Mouse (Mus musculus): ENCODE data around the gene Itfg2. TPM values are rescaled to one million over a fixed set of nuclear protein-coding genes. Genes with fewer than 3 reads are reported as not detected.

Gene Itfg2
- 16.8 and 17.9 TPM in 2 replicates for total RNA-seq (2012; rRNA removed)
- total RNA-seq (2014; rRNA removed): 5.3 and 8.0 TPM in 2 replicates
- 45.1 and 45.3 TPM in 2 replicates for polyA plus RNA-seq (2012; ENCODE audit: insufficient read length, low read depth)

DNA sequence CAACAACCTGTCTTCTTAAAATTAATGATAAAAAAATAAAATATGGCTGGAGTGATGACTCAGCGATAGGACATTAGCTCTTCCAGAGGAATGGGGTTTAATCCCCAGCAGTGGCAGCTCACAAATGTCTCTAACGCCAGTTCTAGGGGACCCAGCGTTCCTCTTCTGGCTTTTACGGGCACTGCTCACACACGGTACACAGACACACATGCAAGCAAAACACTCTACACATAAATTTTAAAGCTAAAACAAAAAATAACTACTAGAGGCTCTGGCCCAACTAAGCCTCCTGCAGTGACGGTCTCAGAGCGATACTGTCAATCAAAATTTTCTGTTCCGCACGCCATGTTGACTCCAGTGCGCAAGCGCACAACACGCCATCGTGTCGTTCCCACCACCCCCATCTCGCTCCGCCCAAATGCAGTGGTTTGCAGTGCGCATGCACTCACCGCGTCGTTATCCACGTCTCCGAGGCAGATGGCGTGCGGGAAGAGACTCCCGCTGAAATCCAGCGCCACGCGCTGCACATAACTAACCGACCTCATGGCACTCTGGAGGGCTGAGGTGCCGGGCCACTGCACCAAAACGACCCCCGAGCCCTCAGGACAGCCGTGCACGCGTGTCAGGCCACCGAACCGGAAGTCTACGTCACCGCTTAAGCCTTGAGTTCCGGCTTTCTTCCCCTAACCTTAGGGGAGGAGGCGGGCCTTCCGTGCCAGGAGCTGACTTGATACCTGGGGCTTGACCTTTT is at the start of gene Itfg2:
Gene Itfg2 (minus strand): TSS at position 663 of the 751 bp plus-strand sequence.
- Histone ChIP-seq H3K36me3 (replicated peaks in 1 of 2; ENCODE audit: control insufficient read depth in 1 of 2, insufficient read depth in 1 of 2, low read length in 1 of 2) (peaks cover 4 to 44% of the 10 kb centered on the region in 2 experiments), H3K27ac (ENCODE audit: insufficient read depth, low read depth) (peak within 1 kb of the TSS; percentile 80), H3K4me3 (replicated peaks in 1 of 3; ENCODE audit: low read depth in 2 of 3, low read length in 2 of 3, poor library complexity in 1 of 3) (peak within 1 kb of the TSS; percentile 62 to 91 (median 72)), H3K4me1 (ENCODE audit: control insufficient read depth in 1 of 2, insufficient read depth in 2 of 2) (peaks cover 0 to 16% of the 10 kb centered on the region in 2 experiments; a peak in 2 of 4 replicates), H3K79me2 (replicated peaks; ENCODE audit: control insufficient read depth, extremely low read depth, insufficient read depth, poor library complexity, severe bottlenecking) (peaks cover 21% of the 10 kb centered on the region), H3K9me3 (replicated peaks; ENCODE audit: low read length) (no peaks in the 10 kb centered on the region), H3K27me3 (replicated peaks) (no peaks in the 10 kb centered on the region), H3K4me2 (ENCODE audit: insufficient read depth, low read depth, poor library complexity, severe bottlenecking) (peak within 1 kb of the TSS; percentile 100), H3K9ac (ENCODE audit: insufficient read depth, low read depth) (peak within 1 kb of the TSS; percentile 94)
- TF ChIP-seq IRF4 (IDR thresholded peaks at IDR 0.05; ENCODE audit: low read depth, low read length) (peak; percentile 11; the same call in 1 of the 2 replicates), PAX5 (IDR thresholded peaks at IDR 0.05; ENCODE audit: low read length) (no peak), TCF12 (IDR thresholded peaks at IDR 0.05; ENCODE audit: low read depth, low read length) (peak; percentile 82), MAFK (IDR thresholded peaks at IDR 0.05; ENCODE audit: insufficient replicate concordance, low read length) (peak; percentile 76), NELFE (IDR thresholded peaks at IDR 0.05; ENCODE audit: low read depth, low read length) (peak; percentile 81), TBP (conservative IDR thresholded peaks at IDR 0.05; ENCODE audit: low read depth, low read length) (peak; percentile 77), ZMIZ1 (IDR thresholded peaks at IDR 0.05; ENCODE audit: low read depth, low read length) (no peak; the same call in 1 of the 2 replicates), BHLHE40 (IDR thresholded peaks at IDR 0.05; ENCODE audit: low read depth, low read length) (peak; percentile 78), POLR2AphosphoS2 (IDR thresholded peaks at IDR 0.05; ENCODE audit: low read depth, low read length) (peak; percentile 93), USF1 (IDR thresholded peaks at IDR 0.05; ENCODE audit: low read depth, low read length) (no peak), JUN (IDR thresholded peaks at IDR 0.05; ENCODE audit: insufficient read depth, low read depth, low read length) (peak; percentile 24; the same call in 1 of the 2 replicates), EP300 (IDR thresholded peaks at IDR 0.05; ENCODE audit: low read length) (no peak), E2F4 (IDR thresholded peaks at IDR 0.05; ENCODE audit: insufficient replicate concordance, low read depth, low read length) (no peak), ZKSCAN1 (IDR thresholded peaks at IDR 0.05; ENCODE audit: borderline replicate concordance, low read depth, low read length) (no peak), MAZ (IDR thresholded peaks at IDR 0.05; ENCODE audit: low read depth, low read length) (no peak), SIN3A (IDR thresholded peaks at IDR 0.05; ENCODE audit: low read length) (peak; percentile 49; the same call in 1 of the 2 replicates), MXI1 (IDR thresholded peaks at IDR 0.05; ENCODE audit: low read depth, low read length) (no peak; the same call in 1 of the 2 replicates), NRF1 (IDR thresholded peaks at IDR 0.05; ENCODE audit: low read depth, low read length) (peak; percentile 94), ELF1 (IDR thresholded peaks at IDR 0.05; ENCODE audit: low read depth, low read length) (peak; percentile 89), MAX (IDR thresholded peaks at IDR 0.05; ENCODE audit: low read length) (peak; percentile 92), CHD1 (IDR thresholded peaks at IDR 0.05; ENCODE audit: low read depth, low read length) (no peak), UBTF (IDR thresholded peaks at IDR 0.05; ENCODE audit: low read depth, low read length) (no peak), USF2 (conservative IDR thresholded peaks at IDR 0.05; ENCODE audit: low read depth, low read length) (no peak), KAT2A (IDR thresholded peaks at IDR 0.05; ENCODE audit: insufficient replicate concordance, low read length) (peak; percentile 43; the same call in 1 of the 2 replicates), ZNF384 (IDR thresholded peaks at IDR 0.05; ENCODE audit: low read depth, low read length) (no peak), MEF2A (IDR thresholded peaks at IDR 0.05; ENCODE audit: borderline replicate concordance, low read depth, low read length) (no peak), JUND (conservative IDR thresholded peaks at IDR 0.05; ENCODE audit: low read depth, low read length) (0 out of 2 replicates have a peak, but pooled peaks have one; percentile 28), HCFC1 (IDR thresholded peaks at IDR 0.05; ENCODE audit: low read depth, low read length) (peak; percentile 79), CHD2 (IDR thresholded peaks at IDR 0.05; ENCODE audit: low read length) (peak; percentile 49; the same call in 1 of the 2 replicates), MYC (IDR thresholded peaks at IDR 0.05; ENCODE audit: low read depth, low read length) (peak; percentile 97), CTCF (conservative IDR thresholded peaks at IDR 0.05 in 1 of 2, IDR thresholded peaks at IDR 0.05 in 1 of 2; ENCODE audit: low read depth in 2 of 2, low read length in 2 of 2) (no peak), POLR2A (IDR thresholded peaks at IDR 0.05; ENCODE audit: low read depth, low read length) (peak; percentile 88), GABPA (IDR thresholded peaks at IDR 0.05; ENCODE audit: insufficient replicate concordance, low read depth, low read length) (no peak; the same call in 1 of the 2 replicates), RCOR1 (conservative IDR thresholded peaks at IDR 0.05; ENCODE audit: low read depth, low read length) (no peak), RAD21 (IDR thresholded peaks at IDR 0.05; ENCODE audit: low read depth, low read length) (no peak), ETS1 (conservative IDR thresholded peaks at IDR 0.05; ENCODE audit: low read depth, low read length) (0 out of 2 replicates have a peak, but pooled peaks have one; percentile 5)
- in situ Hi-C loops (cut with MboI; ENCODE audit: low pct_ligation_motif_present, low pct_unique_long_range_greater_than_20kb, low sequenced_read_pairs) (no loop called here), dilution Hi-C loops (cut with MboI; ENCODE audit: extremely low pct_ligation_motif_present, extremely low pct_unique_long_range_greater_than_20kb, low sequenced_read_pairs) (no loop called here)
- peak; percentile 96 for DNase-seq (ENCODE audit: extremely low read depth)
